Comparison of ENCODE assay signal across 8 mouse cellular contexts in genomic region chr13:74166348-74167056, GRCm38 (mm10). TPM values are rescaled to one million over a fixed set of nuclear protein-coding genes. Genes with fewer than 3 reads are reported as not detected.
DNase-seq lines count a peak whose midpoint lies in the region; ATAC-seq and TF ChIP-seq lines count a peak whose summit lies in the region.

No protein-coding gene starts in this region.

- H3K9ac ChIP-seq in embryonic facial prominence, embryonic 15.5 days: peak overlapping the region; percentile 29; the same call in 1 of the 2 replicates
- peak overlapping the region; percentile 63 for H3K9ac ChIP-seq in heart, embryonic 15.5 days

- H3K9me3 ChIP-seq in G1E (replicated peaks): no peaks in the 10 kb centered on the region
- H3K9me3 ChIP-seq in embryonic facial prominence, embryonic 15.5 days (replicated peaks): no peaks in the 10 kb centered on the region
- H3K9me3 ChIP-seq in heart, embryonic 15.5 days (replicated peaks): no peaks in the 10 kb centered on the region

- peaks cover 27% of the 10 kb centered on the region for H3K36me3 ChIP-seq in G1E (replicated peaks)
- H3K36me3 ChIP-seq in embryonic facial prominence, embryonic 15.5 days: peaks cover 15% of the 10 kb centered on the region; the same call in 1 of the 2 replicates
- peaks cover 17% of the 10 kb centered on the region for H3K36me3 ChIP-seq in heart, embryonic 15.5 days

- H3K4me3 ChIP-seq in G1E (ENCODE audit: low read depth, low read length): peak overlapping the region; percentile 62; the same call in 1 of the 2 replicates
- H3K4me3 ChIP-seq in embryonic facial prominence, embryonic 15.5 days (replicated peaks): peak overlapping the region; percentile 56
- peak overlapping the region; percentile 58 for H3K4me3 ChIP-seq in heart, embryonic 15.5 days

- H3K27ac ChIP-seq in embryonic facial prominence, embryonic 15.5 days (replicated peaks): no peak overlapping the region
- no peak overlapping the region for H3K27ac ChIP-seq in heart, embryonic 15.5 days

- peaks cover 16% of the 10 kb centered on the region for H3K27me3 ChIP-seq in G1E (ENCODE audit: insufficient read depth, low read length)
- no peaks in the 10 kb centered on the region for H3K27me3 ChIP-seq in embryonic facial prominence, embryonic 15.5 days
- H3K27me3 ChIP-seq in heart, embryonic 15.5 days: no peaks in the 10 kb centered on the region

- H3K4me1 ChIP-seq in G1E (ENCODE audit: insufficient read depth, low read depth, low read length): peaks cover 15% of the 10 kb centered on the region
- H3K4me1 ChIP-seq in embryonic facial prominence, embryonic 15.5 days: peaks cover 14% of the 10 kb centered on the region; the same call in 1 of the 2 replicates
- peaks cover 10% of the 10 kb centered on the region for H3K4me1 ChIP-seq in heart, embryonic 15.5 days (replicated peaks)

- H3K4me2 ChIP-seq in embryonic facial prominence, embryonic 15.5 days (replicated peaks): peak overlapping the region; percentile 84
- H3K4me2 ChIP-seq in heart, embryonic 15.5 days: peak overlapping the region; percentile 90

- WGBS in embryonic facial prominence, embryonic 15.5 days: 6% methylated on average over 19 of the region's 19 CpGs
- WGBS in heart, embryonic 15.5 days: 7% methylated on average over 19 of the region's 19 CpGs

- peak; percentile 80 for ATAC-seq in G1E (ENCODE audit: extremely low read depth, insufficient number of reproducible peaks, low FRiP score, poor library complexity, severe bottlenecking)
- ATAC-seq in embryonic facial prominence, embryonic 15.5 days (ENCODE audit: insufficient number of reproducible peaks, low FRiP score, low TSS enrichment, low read depth): peak; percentile 49
- peak; percentile 41 for ATAC-seq in heart, embryonic 15.5 days (replicated peaks; ENCODE audit: insufficient number of reproducible peaks, insufficient read depth, low FRiP score, low read depth)

- peak; percentile 62 for DNase-seq in G1E (ENCODE audit: low spot score)
- DNase-seq in brain, adult 2 months (ENCODE audit: low read depth, low spot score): peak; percentile 61
- peak; percentile 25 to 30 for DNase-seq in layer of hippocampus, postnatal 14 days (ENCODE audit: low spot score in 2 of 2)
- DNase-seq in lung, postnatal 10 days: peak; percentile 67
- peak; percentile 72 for DNase-seq in retina, postnatal 1 day
- peak; percentile 70 to 76 for DNase-seq in thymus, postnatal 36 days

- TF ChIP-seq CTCF in G1E (IDR thresholded peaks at IDR 0.05; ENCODE audit: low read depth, low read length): no peak

RNA-seq across cellular contexts. Expression of gene Exoc3, which starts 42.0 kb away (rescaled TPM):
- 34.3 and 39.1 TPM in 2 replicates for total RNA-seq in G1E (2014; fragmentation: Nextera tagmentation)
- total RNA-seq in G1E (2017): 43.7 and 46.7 TPM in 2 replicates
- 7.9 and 26.6 TPM in 2 replicates for polyA plus RNA-seq in G1E (2012)
- polyA plus RNA-seq in embryonic facial prominence, embryonic 15.5 days (2015; fragmentation: Nextera tagmentation; extraction: Ambion mirVana): 69.2 and 82.9 TPM in 2 replicates
- polyA plus RNA-seq in heart, embryonic 15.5 days (2015; fragmentation: Nextera tagmentation; extraction: Ambion mirVana): 57.0 and 61.2 TPM in 2 replicates
- total RNA-seq in layer of hippocampus, postnatal 14 days (2021): 10 to 100 TPM; 66.3 to 71.9 TPM

RNA-seq across cellular contexts. Expression of gene Slc9a3, which starts 45.2 kb away (rescaled TPM):
- not detected in 2 replicates for total RNA-seq in G1E (2014; fragmentation: Nextera tagmentation)
- total RNA-seq in G1E (2017): 0.06 and 0.11 TPM in 2 replicates
- polyA plus RNA-seq in G1E (2012): not detected in 2 replicates
- 0.12 TPM in 2 replicates for polyA plus RNA-seq in embryonic facial prominence, embryonic 15.5 days (2015; fragmentation: Nextera tagmentation; extraction: Ambion mirVana)
- polyA plus RNA-seq in heart, embryonic 15.5 days (2015; fragmentation: Nextera tagmentation; extraction: Ambion mirVana): 0.09 TPM in 1 of 2 replicates, not detected in the other
- total RNA-seq in layer of hippocampus, postnatal 14 days (2021): 1 to 10 TPM in 1 of 2 experiments, under 1 TPM in 1; 0.93 to 1.6 TPM
